Mouse (Mus musculus) cerebellum, postnatal 25 days (tissue): ENCODE measurements around the gene Ube2d1.

Experiments
- DNase-seq, 2 experiments: peaks; one replicate each; pipeline ENCODE4 v3.0.0; 2021; ENCODE audit warnings: mixed read lengths in 2 of 2

Ube2d1 gene

GRCm38 (mm10) chr10:71284511-71285125, 444 bp downstream of the Ube2d1 start:
- DNase-seq = no peak

GRCm38 (mm10) chr10:71284131-71284510, 941 bp downstream of the Ube2d1 start:
- DNase-seq = no peak

- DNase-seq = peak; percentile 32 to 43
Measured at GRCm38 (mm10) chr10:71273008-71273739, 11.9 kb downstream of the Ube2d1 start.

GRCm38 (mm10) chr10:71267973-71268372, 17.1 kb downstream of the Ube2d1 start:
- DNase-seq = no peak

GRCm38 (mm10) chr10:71267511-71267910, 17.6 kb downstream of the Ube2d1 start:
- peak in 1 of 2 experiments; percentile 39 for DNase-seq

GRCm38 (mm10) chr10:71265067-71265466, 20.0 kb downstream of the Ube2d1 start:
- no peak for DNase-seq

- no peak for DNase-seq
Measured at GRCm38 (mm10) chr10:71261637-71262036, 23.4 kb downstream of the Ube2d1 start.

- DNase-seq = no peak
Measured at GRCm38 (mm10) chr10:71258943-71259342, 26.1 kb downstream of the Ube2d1 start.

- DNase-seq = no peak
Measured at GRCm38 (mm10) chr10:71258516-71258915, 26.5 kb downstream of the Ube2d1 start.

- no peak for DNase-seq
Measured at GRCm38 (mm10) chr10:71253147-71253546, 31.9 kb downstream of the Ube2d1 start.

- DNase-seq = no peak
Measured at GRCm38 (mm10) chr10:71252421-71252820, 32.6 kb downstream of the Ube2d1 start.

GRCm38 (mm10) chr10:71251846-71252245, 33.2 kb downstream of the Ube2d1 start:
- peak in 1 of 2 experiments; percentile 29 for DNase-seq

- DNase-seq = peak; percentile 24 to 27
Measured at GRCm38 (mm10) chr10:71251256-71251655, 33.8 kb downstream of the Ube2d1 start.

GRCm38 (mm10) chr10:71250472-71250871, 34.6 kb downstream of the Ube2d1 start:
- DNase-seq = peak; percentile 86 to 90

GRCm38 (mm10) chr10:71249086-71249880, 35.8 kb downstream of the Ube2d1 start:
- DNase-seq = peak; percentile 52

- no peak for DNase-seq
Measured at GRCm38 (mm10) chr10:71246956-71247355, 38.1 kb downstream of the Ube2d1 start.

GRCm38 (mm10) chr10:71239479-71240120, 45.5 kb downstream of the Ube2d1 start:
- DNase-seq = no peak

- DNase-seq = no peak
Measured at GRCm38 (mm10) chr10:71238240-71238554, 46.9 kb downstream of the Ube2d1 start, which contains the start of gene Tfam. Tfam (minus strand) TSS chr10:71238280.

- peak; percentile 96 to 98 for DNase-seq
Measured at GRCm38 (mm10) chr10:71237516-71238239, 47.4 kb downstream of the Ube2d1 start.

- no peak for DNase-seq
Measured at GRCm38 (mm10) chr10:71234071-71234470, 51.0 kb downstream of the Ube2d1 start.

GRCm38 (mm10) chr10:71225894-71226293, 59.2 kb downstream of the Ube2d1 start:
- DNase-seq = peak; percentile 85 to 93

GRCm38 (mm10) chr10:71223101-71223500, 62.0 kb downstream of the Ube2d1 start:
- DNase-seq = no peak
